Mouse (Mus musculus) intestine, embryonic 15.5 days (tissue): ENCODE measurements around the gene Pde2a. TPM values are rescaled to one million over a fixed set of nuclear protein-coding genes. Genes with fewer than 3 reads are reported as not detected.

Experiments
- ATAC-seq: fragments of 200-750 bp; cut with Nextera tagmentation; 2 replicates; pipeline ENCODE4 v1.8.0; 2017; ENCODE audit warnings: moderate TSS enrichment, moderate library complexity
- H3K27ac ChIP-seq: fragments of 300-500 bp; sonication (generic); 2 replicates; pipeline ENCODE4 v1.5.1; 2015; ENCODE audit warnings: mild to moderate bottlenecking, inconsistent platforms
- H3K27me3 ChIP-seq: fragments of 300-500 bp; sonication (generic); replicated peaks from 2 replicates; pipeline ENCODE4 v1.6.1; 2015; ENCODE audit warnings: inconsistent platforms
- H3K36me3 ChIP-seq: fragments of 300-500 bp; sonication (generic); 2 replicates; pipeline ENCODE4 v1.6.1; 2015; ENCODE audit warnings: inconsistent platforms
- H3K4me1 ChIP-seq: fragments of 300-500 bp; sonication (generic); replicated peaks from 2 replicates; pipeline ENCODE4 v1.6.1; 2015; ENCODE audit warnings: inconsistent platforms
- H3K4me2 ChIP-seq: fragments of 300-500 bp; sonication (generic); replicated peaks from 2 replicates; pipeline ENCODE4 v1.6.1; 2015; ENCODE audit warnings: mild to moderate bottlenecking, inconsistent platforms
- H3K4me3 ChIP-seq: fragments of 300-500 bp; sonication (generic); replicated peaks from 2 replicates; pipeline ENCODE4 v1.5.1; 2015; ENCODE audit warnings: inconsistent platforms
- H3K9ac ChIP-seq: fragments of 300-500 bp; sonication (generic); 2 replicates; pipeline ENCODE4 v1.6.1; 2015; ENCODE audit warnings: inconsistent platforms
- H3K9me3 ChIP-seq: fragments of 300-500 bp; sonication (generic); 2 replicates; pipeline ENCODE4 v1.6.1; 2016; ENCODE audit warnings: inconsistent platforms
- WGBS: fragments of 180-500 bp; shearing (Covaris S2); methylation state at CpG from one replicate; pipeline ENCODE4 v1.1.7; 2015; 5-methylcytosine and 5-hydroxymethylcytosine counted together
- polyA plus RNA-seq: library from polyadenylated mRNA; unstranded; fragments of >200 nt; fragmentation: Nextera tagmentation; extraction: Ambion mirVana; gene quantifications from 2 replicates; pipeline ENCODE4 v1.2.1, GENCODE M21; 2015

Gene Pde2a
- polyA plus RNA-seq, 1 experiment from 2014 or later = 16.6 TPM

GRCm38 (mm10) chr7:101482499-101483081 lies 61.1 kb downstream of the Pde2a start:
- Histone ChIP-seq H3K36me3 (no peaks in the 10 kb centered on the region), H3K27me3 (no peaks in the 10 kb centered on the region), H3K27ac (no peak overlapping the region), H3K4me3 (no peak overlapping the region), H3K4me2 (no peak overlapping the region), H3K9ac (no peak overlapping the region), H3K9me3 (no peaks in the 10 kb centered on the region), H3K4me1 (0 out of 2 replicates have a peak, but pooled peaks cover 2% of the 10 kb centered on the region)
- ATAC-seq = no peak
- 73% methylated on average over 9 of the region's 9 CpGs for WGBS

DNA sequence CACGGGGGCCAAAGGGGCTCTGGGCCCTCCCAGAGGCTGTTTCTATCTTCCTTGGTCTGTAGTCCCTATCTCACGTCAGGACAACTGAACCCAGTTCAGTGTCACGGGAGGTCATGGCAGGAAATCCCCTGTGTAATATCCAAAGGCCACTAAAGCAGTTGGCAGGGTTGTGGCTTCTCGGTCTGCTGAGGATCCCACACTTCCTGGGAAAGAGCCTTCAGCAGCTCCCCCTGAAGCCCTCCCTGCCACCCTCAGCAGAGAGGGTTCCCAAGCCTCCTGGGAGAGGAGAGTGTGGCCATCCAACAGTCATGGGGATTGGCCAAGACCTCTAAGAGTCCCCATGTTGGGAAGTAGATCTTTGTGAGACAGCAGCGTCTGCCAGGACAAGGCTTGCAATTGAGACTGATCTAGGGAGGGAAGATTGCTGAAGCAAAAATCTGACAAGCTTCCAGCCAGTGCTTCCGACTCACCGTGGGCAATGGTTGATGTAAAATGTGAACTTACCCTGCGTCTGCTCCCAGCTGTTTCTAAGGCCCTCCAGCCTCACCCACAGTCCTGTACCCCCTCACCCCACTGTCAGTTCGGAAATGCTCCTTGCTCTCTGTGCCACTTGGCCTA lies 62.1 kb downstream of the Pde2a start:
- Histone ChIP-seq H3K36me3 (no peaks in the 10 kb centered on the region), H3K9ac (no peak overlapping the region), H3K27ac (no peak overlapping the region), H3K4me3 (no peak overlapping the region), H3K4me2 (no peak overlapping the region), H3K4me1 (0 out of 2 replicates have a peak, but pooled peaks cover 2% of the 10 kb centered on the region), H3K27me3 (no peaks in the 10 kb centered on the region), H3K9me3 (no peaks in the 10 kb centered on the region)
- no peak for ATAC-seq
- WGBS = 66% methylated on average over 9 of the region's 9 CpGs

- Histone ChIP-seq H3K9me3 (no peaks in the 10 kb centered on the region), H3K36me3 (no peaks in the 10 kb centered on the region), H3K27me3 (no peaks in the 10 kb centered on the region), H3K27ac (no peak overlapping the region), H3K4me2 (no peak overlapping the region), H3K9ac (no peak overlapping the region), H3K4me1 (0 out of 2 replicates have a peak, but pooled peaks cover 2% of the 10 kb centered on the region), H3K4me3 (no peak overlapping the region)
- ATAC-seq = peak; percentile 49
- 70% methylated on average over 5 of the region's 5 CpGs for WGBS
Measured at GRCm38 (mm10) chr7:101487102-101487501, 65.6 kb downstream of the Pde2a start.

DNA sequence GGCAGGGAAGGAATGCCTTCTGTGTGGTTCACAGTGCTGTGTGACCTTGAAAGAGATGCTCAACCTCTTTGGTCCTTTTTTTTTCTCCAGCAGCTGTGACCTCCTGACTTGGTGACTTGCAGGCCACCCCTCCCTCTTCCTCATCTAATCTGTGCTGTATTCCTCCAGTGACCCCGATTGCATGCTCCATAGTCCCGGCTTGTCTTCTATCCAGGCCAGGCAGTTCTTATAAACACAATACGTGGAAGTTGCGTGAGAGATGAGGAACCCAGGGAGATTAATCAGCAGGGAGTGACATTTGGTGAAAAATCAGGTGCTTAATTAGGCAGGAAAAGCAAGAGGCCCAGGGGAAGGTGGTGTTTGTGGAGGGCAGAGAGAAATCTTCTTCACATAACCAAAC lies 69.5 kb downstream of the Pde2a start:
- H3K4me2 ChIP-seq = no peak overlapping the region
- H3K4me1 ChIP-seq = no peaks in the 10 kb centered on the region
- no peaks in the 10 kb centered on the region for H3K27me3 ChIP-seq
- no peak overlapping the region for H3K27ac ChIP-seq
- no peak overlapping the region for H3K4me3 ChIP-seq
- WGBS = 41% methylated on average over 4 of the region's 4 CpGs
- no peaks in the 10 kb centered on the region for H3K36me3 ChIP-seq
- no peak overlapping the region for H3K9ac ChIP-seq
- no peaks in the 10 kb centered on the region for H3K9me3 ChIP-seq
- no peak for ATAC-seq

DNA sequence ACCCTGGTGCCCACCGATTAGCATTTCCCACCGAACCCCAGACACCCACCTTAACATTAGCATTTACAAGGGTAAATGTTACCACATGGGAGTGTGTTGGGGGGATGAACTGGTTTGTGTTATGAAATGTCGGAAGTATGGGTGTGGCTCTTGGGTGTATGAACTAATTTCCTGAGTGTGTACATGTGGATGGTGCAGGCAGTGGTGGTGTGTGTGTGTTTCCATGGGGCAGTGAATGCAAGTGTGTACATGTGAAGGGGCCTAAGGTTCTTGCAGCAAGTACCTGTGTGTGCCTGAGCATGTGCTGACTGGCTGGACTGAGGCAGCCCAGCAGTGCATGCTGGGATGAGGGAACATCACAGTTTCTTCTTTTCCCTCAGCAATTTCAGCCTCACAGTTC lies 76.9 kb downstream of the Pde2a start:
- 77% methylated on average over 3 of the region's 3 CpGs for WGBS
- Histone ChIP-seq H3K4me2 (no peak overlapping the region), H3K9me3 (no peaks in the 10 kb centered on the region), H3K9ac (no peak overlapping the region), H3K27me3 (peaks cover 13% of the 10 kb centered on the region; the same call in 1 of the 2 replicates), H3K4me1 (no peaks in the 10 kb centered on the region), H3K27ac (no peak overlapping the region), H3K4me3 (no peak overlapping the region), H3K36me3 (no peaks in the 10 kb centered on the region)
- ATAC-seq = no peak

DNA sequence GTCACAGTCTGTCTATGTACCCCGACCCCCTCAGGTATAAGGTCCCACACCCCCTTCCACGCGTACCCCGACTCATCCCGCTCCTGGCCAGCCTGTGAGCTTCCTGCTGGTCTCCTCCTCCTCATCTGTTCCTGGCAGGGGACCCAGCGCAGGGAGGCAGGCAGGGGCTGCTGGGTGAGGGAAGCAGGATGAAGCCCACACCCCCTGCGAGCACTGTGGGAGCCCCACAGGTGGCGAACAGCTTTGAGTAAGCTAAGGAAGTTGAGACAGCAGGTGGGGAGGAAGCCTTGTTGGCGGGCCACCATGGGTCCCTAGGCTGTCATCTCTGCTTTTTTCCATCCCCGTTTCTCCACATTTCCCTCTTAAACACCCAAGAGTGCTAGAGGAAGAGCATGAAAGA lies 77.8 kb downstream of the Pde2a start:
- no peak overlapping the region for H3K9ac ChIP-seq
- no peak overlapping the region for H3K4me3 ChIP-seq
- H3K27me3 ChIP-seq = peaks cover 22% of the 10 kb centered on the region; the same call in 1 of the 2 replicates
- H3K4me2 ChIP-seq = no peak overlapping the region
- H3K27ac ChIP-seq = no peak overlapping the region
- WGBS = 44% methylated on average over 10 of the region's 10 CpGs
- H3K4me1 ChIP-seq = peaks cover 7% of the 10 kb centered on the region; the same call in 1 of the 2 replicates
- no peak for ATAC-seq
- no peaks in the 10 kb centered on the region for H3K9me3 ChIP-seq
- H3K36me3 ChIP-seq = no peaks in the 10 kb centered on the region

- Histone ChIP-seq H3K27me3 (peaks cover 23% of the 10 kb centered on the region; the same call in 1 of the 2 replicates), H3K27ac (no peak overlapping the region), H3K9me3 (no peaks in the 10 kb centered on the region), H3K36me3 (no peaks in the 10 kb centered on the region), H3K4me3 (no peak overlapping the region), H3K9ac (no peak overlapping the region), H3K4me2 (no peak overlapping the region), H3K4me1 (peaks cover 7% of the 10 kb centered on the region; the same call in 1 of the 2 replicates)
- WGBS = 72% methylated on average over 9 of the region's 9 CpGs
- ATAC-seq = no peak
Measured at GRCm38 (mm10) chr7:101499701-101500100, 78.2 kb downstream of the Pde2a start.

GRCm38 (mm10) chr7:101501236-101501635 lies 79.7 kb downstream of the Pde2a start:
- H3K36me3 ChIP-seq = no peaks in the 10 kb centered on the region
- H3K27me3 ChIP-seq = peaks cover 26% of the 10 kb centered on the region; the same call in 1 of the 2 replicates
- no peaks in the 10 kb centered on the region for H3K9me3 ChIP-seq
- peaks cover 7% of the 10 kb centered on the region; the same call in 1 of the 2 replicates for H3K4me1 ChIP-seq
- H3K9ac ChIP-seq = no peak overlapping the region
- ATAC-seq = no peak
- 81% methylated on average over 6 of the region's 6 CpGs for WGBS
- H3K4me3 ChIP-seq = no peak overlapping the region
- no peak overlapping the region for H3K4me2 ChIP-seq
- H3K27ac ChIP-seq = no peak overlapping the region

GRCm38 (mm10) chr7:101501675-101502074 lies 80.2 kb downstream of the Pde2a start:
- Histone ChIP-seq H3K4me3 (no peak overlapping the region), H3K4me1 (peaks cover 7% of the 10 kb centered on the region; the same call in 1 of the 2 replicates), H3K4me2 (no peak overlapping the region), H3K27ac (no peak overlapping the region), H3K27me3 (peaks cover 23% of the 10 kb centered on the region; the same call in 1 of the 2 replicates), H3K9me3 (no peaks in the 10 kb centered on the region), H3K36me3 (no peaks in the 10 kb centered on the region), H3K9ac (no peak overlapping the region)
- no peak for ATAC-seq
- 64% methylated on average over 6 of the region's 6 CpGs for WGBS

- 0 out of 2 replicates have a peak, but pooled peaks cover 23% of the 10 kb centered on the region for H3K27me3 ChIP-seq
- H3K4me1 ChIP-seq = peaks cover 7% of the 10 kb centered on the region; the same call in 1 of the 2 replicates
- WGBS = 23% methylated on average over 8 of the region's 8 CpGs
- no peak overlapping the region for H3K4me2 ChIP-seq
- H3K36me3 ChIP-seq = no peaks in the 10 kb centered on the region
- H3K9me3 ChIP-seq = no peaks in the 10 kb centered on the region
- H3K4me3 ChIP-seq = no peak overlapping the region
- H3K27ac ChIP-seq = no peak overlapping the region
- no peak overlapping the region for H3K9ac ChIP-seq
- peak; percentile 32; the same call in 1 of the 2 replicates for ATAC-seq
Measured at GRCm38 (mm10) chr7:101503351-101503750, 81.9 kb downstream of the Pde2a start.

GRCm38 (mm10) chr7:101503803-101504202 lies 82.3 kb downstream of the Pde2a start:
- Histone ChIP-seq H3K36me3 (no peaks in the 10 kb centered on the region), H3K27me3 (0 out of 2 replicates have a peak, but pooled peaks cover 23% of the 10 kb centered on the region), H3K4me3 (no peak overlapping the region), H3K27ac (no peak overlapping the region), H3K4me1 (peaks cover 7% of the 10 kb centered on the region; the same call in 1 of the 2 replicates), H3K9ac (no peak overlapping the region), H3K4me2 (peak overlapping the region; percentile 64; the same call in 1 of the 2 replicates), H3K9me3 (no peaks in the 10 kb centered on the region)
- 31% methylated on average over 7 of the region's 7 CpGs for WGBS
- 0 out of 2 replicates have a peak, but pooled peaks have one; percentile 13 for ATAC-seq

DNA sequence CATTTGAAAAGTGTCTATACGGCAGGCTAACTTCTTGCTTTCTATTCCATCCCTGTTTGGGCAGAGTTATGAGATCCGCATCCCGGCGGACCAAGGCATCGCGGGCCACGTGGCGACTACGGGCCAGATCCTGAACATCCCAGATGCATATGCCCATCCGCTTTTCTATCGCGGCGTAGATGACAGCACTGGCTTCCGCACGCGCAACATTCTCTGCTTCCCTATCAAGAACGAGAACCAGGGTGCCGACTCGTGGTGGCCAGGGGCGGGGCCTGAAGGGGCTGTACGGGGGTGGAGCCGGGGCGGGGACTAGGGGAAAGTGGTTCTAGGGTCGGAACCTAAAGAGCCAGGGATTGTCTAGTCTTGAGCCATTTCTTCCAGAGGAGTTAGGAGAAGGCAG lies 83.0 kb downstream of the Pde2a start:
- H3K9me3 ChIP-seq = no peaks in the 10 kb centered on the region
- H3K4me2 ChIP-seq = peak overlapping the region; percentile 64
- 9% methylated on average over 24 of the region's 24 CpGs for WGBS
- H3K4me3 ChIP-seq = peak overlapping the region; percentile 24
- H3K27ac ChIP-seq = no peak overlapping the region
- H3K27me3 ChIP-seq = 0 out of 2 replicates have a peak, but pooled peaks cover 19% of the 10 kb centered on the region
- H3K36me3 ChIP-seq = no peaks in the 10 kb centered on the region
- 0 out of 2 replicates have a peak overlapping the region, but pooled peaks have one; percentile 9 for H3K9ac ChIP-seq
- H3K4me1 ChIP-seq = peaks cover 7% of the 10 kb centered on the region; the same call in 1 of the 2 replicates
- ATAC-seq = peak; percentile 55
